Comparison of ENCODE assay signal across 17 mouse cellular contexts in the genomic region with DNA sequence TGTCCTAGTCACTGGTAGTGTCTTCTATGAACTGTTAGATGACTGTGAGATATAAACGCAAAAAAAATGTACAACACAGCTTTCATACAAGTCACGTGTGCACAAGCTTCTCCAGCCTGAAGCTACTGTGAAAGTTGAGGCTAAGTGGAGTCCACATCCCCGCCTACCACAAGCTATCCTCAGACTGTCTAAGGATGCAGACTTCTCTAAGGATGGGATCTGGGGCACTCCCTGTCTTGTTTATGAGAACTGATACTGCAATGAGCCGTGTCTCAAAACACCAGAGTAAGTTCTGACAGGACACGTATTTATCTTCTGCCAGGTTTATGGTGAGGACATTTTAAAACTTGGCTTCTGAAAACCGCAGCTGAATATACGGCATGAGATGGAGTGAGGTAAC.
"Had no signal": no experiment of that assay in that cellular context is flagged by ENCODE, and none has a peak within 500 bp of the region (broad histone marks: within the 10 kb centered on the region; RNA-seq: fewer than 3 reads in every experiment).

No protein-coding gene starts in this region.

- H3K36me3 ChIP-seq: liver, embryonic 12.5 days; midbrain, embryonic 10.5 days; midbrain, embryonic 12.5 days; neural tube, embryonic 13.5 days; neural tube, embryonic 15.5 days had no signal

- H3K4me2 ChIP-seq: liver, embryonic 12.5 days; midbrain, embryonic 12.5 days; neural tube, embryonic 13.5 days; neural tube, embryonic 15.5 days had no signal

- H3K4me3 ChIP-seq: liver, embryonic 12.5 days; midbrain, embryonic 10.5 days; midbrain, embryonic 12.5 days; myocyte; neural tube, embryonic 13.5 days; neural tube, embryonic 15.5 days had no signal

- H3K4me1 ChIP-seq: liver, embryonic 12.5 days; midbrain, embryonic 10.5 days; midbrain, embryonic 12.5 days; neural tube, embryonic 13.5 days; neural tube, embryonic 15.5 days had no signal

- H3K27ac ChIP-seq: liver, embryonic 12.5 days; liver, embryonic 14.5 days; midbrain, embryonic 10.5 days; midbrain, embryonic 12.5 days; neural tube, embryonic 13.5 days; neural tube, embryonic 15.5 days had no signal

- H3K27me3 ChIP-seq: liver, embryonic 12.5 days; midbrain, embryonic 12.5 days; neural tube, embryonic 13.5 days; neural tube, embryonic 15.5 days had no signal

- H3K9ac ChIP-seq: liver, embryonic 12.5 days; liver, embryonic 14.5 days; midbrain, embryonic 12.5 days; neural tube, embryonic 13.5 days; neural tube, embryonic 15.5 days had no signal

- ATAC-seq: liver, embryonic 12.5 days; midbrain, embryonic 16.5 days had no signal

- DNase-seq: lung, adult 18-20 months; lung, postnatal 4 days; midbrain, embryonic 14.5 days; retina, postnatal 1 day; right cerebral cortex, postnatal 4 days; spleen, adult 18-20 months; thymus, adult 2 months; thymus, postnatal 25 days; thymus, postnatal 4 days had no signal

- H3K9me3 ChIP-seq: liver, embryonic 12.5 days; midbrain, embryonic 10.5 days; midbrain, embryonic 12.5 days; neural tube, embryonic 13.5 days; neural tube, embryonic 15.5 days had no signal
